In the genomic region with DNA sequence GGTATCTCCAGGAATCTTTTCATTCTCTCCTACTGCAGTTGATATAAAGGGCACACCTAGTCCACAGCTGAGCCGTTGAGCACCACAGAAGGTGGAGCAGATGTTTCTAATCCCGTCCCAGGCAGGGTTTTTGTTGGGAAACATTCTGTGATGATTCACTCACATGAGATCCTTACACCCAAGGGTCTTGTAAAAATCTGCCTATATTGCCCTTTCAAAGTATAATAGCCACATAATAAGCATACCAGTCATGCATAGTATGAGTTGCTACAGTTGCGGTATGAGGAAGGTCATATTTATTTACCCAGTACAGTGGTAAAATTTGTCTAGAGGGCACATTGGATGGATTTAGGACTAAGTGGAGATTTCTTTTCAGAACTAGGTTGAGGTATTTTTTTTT, we compare ENCODE assay signal across 35 mouse cellular contexts.
"Had no signal": no experiment of that assay in that cellular context is flagged by ENCODE, and none has a peak within 500 bp of the region (broad histone marks: within the 10 kb centered on the region; RNA-seq: fewer than 3 reads in every experiment).

No protein-coding gene starts in this region.

- H3K4me1 ChIP-seq: heart, embryonic 10.5 days; heart, embryonic 12.5 days; heart, embryonic 13.5 days; heart, embryonic 15.5 days; hindbrain, embryonic 10.5 days; hindbrain, embryonic 12.5 days; hindbrain, embryonic 13.5 days; hindbrain, embryonic 15.5 days; intestine, embryonic 15.5 days; kidney, embryonic 15.5 days had no signal

- H3K27ac ChIP-seq: heart, embryonic 10.5 days; heart, embryonic 13.5 days; heart, embryonic 15.5 days; hindbrain, embryonic 10.5 days; hindbrain, embryonic 12.5 days; hindbrain, embryonic 13.5 days; hindbrain, embryonic 14.5 days; hindbrain, embryonic 15.5 days; hindbrain, postnatal 0 days; intestine, embryonic 15.5 days; kidney, embryonic 15.5 days; kidney, postnatal 0 days; layer of hippocampus, adult 2 months had no signal

- H3K4me3 ChIP-seq: heart, embryonic 10.5 days; heart, embryonic 12.5 days; heart, embryonic 13.5 days; heart, embryonic 15.5 days; hindbrain, embryonic 10.5 days; hindbrain, embryonic 12.5 days; hindbrain, embryonic 13.5 days; hindbrain, embryonic 15.5 days; intestine, embryonic 15.5 days; kidney, embryonic 15.5 days; layer of hippocampus, adult 2 months had no signal

- ATAC-seq: hindbrain, embryonic 16.5 days; hindbrain, postnatal 0 days; inflammation-experienced regulatory T-cells, adult 6 months; intestine, embryonic 15.5 days; intestine, embryonic 16.5 days; intestine, postnatal 0 days had no signal

- H3K9ac ChIP-seq: heart, embryonic 12.5 days; heart, embryonic 13.5 days; heart, embryonic 15.5 days; hindbrain, embryonic 12.5 days; hindbrain, embryonic 13.5 days; hindbrain, embryonic 14.5 days; hindbrain, embryonic 15.5 days; intestine, embryonic 15.5 days; kidney, embryonic 15.5 days had no signal

- H3K9me3 ChIP-seq: heart, embryonic 10.5 days; heart, embryonic 13.5 days; heart, embryonic 15.5 days; hindbrain, embryonic 12.5 days; hindbrain, embryonic 13.5 days; hindbrain, embryonic 15.5 days; intestine, embryonic 15.5 days; kidney, embryonic 15.5 days had no signal

- H3K36me3 ChIP-seq: heart, embryonic 10.5 days; heart, embryonic 12.5 days; heart, embryonic 13.5 days; heart, embryonic 15.5 days; hindbrain, embryonic 10.5 days; hindbrain, embryonic 12.5 days; hindbrain, embryonic 13.5 days; hindbrain, embryonic 15.5 days; intestine, embryonic 15.5 days; kidney, embryonic 15.5 days had no signal

- H3K4me2 ChIP-seq: heart, embryonic 11.5 days; heart, embryonic 12.5 days; heart, embryonic 13.5 days; heart, embryonic 15.5 days; hindbrain, embryonic 12.5 days; hindbrain, embryonic 13.5 days; hindbrain, embryonic 14.5 days; hindbrain, embryonic 15.5 days; intestine, embryonic 15.5 days; kidney, embryonic 15.5 days had no signal

- H3K27me3 ChIP-seq: heart, embryonic 12.5 days; heart, embryonic 13.5 days; heart, embryonic 15.5 days; hindbrain, embryonic 12.5 days; hindbrain, embryonic 13.5 days; hindbrain, embryonic 15.5 days; intestine, embryonic 15.5 days; kidney, embryonic 15.5 days had no signal

- DNase-seq: heart, postnatal 10 days; heart, postnatal 14 days; heart, postnatal 36 days; heart, postnatal 4 days; kidney, adult 11 months; kidney, adult 18-20 months; kidney, adult 2 months; kidney, adult 8-10 months; kidney, adult 9 months; kidney, postnatal 10 days; kidney, postnatal 14 days; kidney, postnatal 25 days; kidney, postnatal 36 days; kidney, postnatal 4 days; layer of hippocampus, adult 9-11 months; layer of hippocampus, postnatal 36 days had no signal
